Mouse (Mus musculus): ENCODE measurements around the gene Atp11a.

GRCm38 (mm10) chr8:12842342-12842995, 85.7 kb downstream of the Atp11a start:
- TF ChIP-seq CHD2 (IDR thresholded peaks at IDR 0.05; ENCODE audit: low read depth, low read length) (no peak), HCFC1 (IDR thresholded peaks at IDR 0.05; ENCODE audit: borderline replicate concordance, insufficient read depth, low read length) (no peak), MAFK (IDR thresholded peaks at IDR 0.05; ENCODE audit: insufficient read depth, low read depth, low read length) (no peak), ZNF384 (IDR thresholded peaks at IDR 0.05; ENCODE audit: low read depth, low read length) (no peak), ZC3H11A (IDR thresholded peaks at IDR 0.05; ENCODE audit: borderline replicate concordance, low read depth, low read length) (no peak)
